Mouse (Mus musculus): ENCODE measurements at regions not wholly inside any gene's neighbourhood (a gene's known extent, or its start where the extent isn't known, plus 50 kb on each side); places are given as distances from the start of the nearest gene placed in this dataset.

- TF ChIP-seq CTCF (IDR thresholded peaks at IDR 0.05; ENCODE audit: extremely low read depth, insufficient read depth, low read length) (no peak), POLR2A (IDR thresholded peaks at IDR 0.05; ENCODE audit: extremely low read depth, insufficient read depth, low read length) (no peak)
Measured at GRCm38 (mm10) chr15:42955167-42955566, 2821.0 kb downstream of the 9330182O14Rik start.

Data from cortical plate, adult 2 months (tissue).